Mouse (Mus musculus): Measurements from ENCODE around the gene Pnliprp1. TPM values are rescaled to one million over a fixed set of nuclear protein-coding genes. Genes with fewer than 3 reads are reported as not detected.

The Pnliprp1 gene
- total RNA-seq, 1 experiment from 2014 or later = not detected

GRCm38 (mm10) chr19:58762848-58763541 lies 34.3 kb downstream of the Pnliprp1 start:
- no peak for ATAC-seq (ENCODE audit: extremely low read depth, insufficient number of reproducible peaks, low FRiP score, poor library complexity, severe bottlenecking)

- ATAC-seq (ENCODE audit: extremely low read depth, insufficient number of reproducible peaks, low FRiP score, poor library complexity, severe bottlenecking) = no peak
These were observed 38.6 kb downstream of the Pnliprp1 start for GRCm38 (mm10) chr19:58767329-58767728.

DNA sequence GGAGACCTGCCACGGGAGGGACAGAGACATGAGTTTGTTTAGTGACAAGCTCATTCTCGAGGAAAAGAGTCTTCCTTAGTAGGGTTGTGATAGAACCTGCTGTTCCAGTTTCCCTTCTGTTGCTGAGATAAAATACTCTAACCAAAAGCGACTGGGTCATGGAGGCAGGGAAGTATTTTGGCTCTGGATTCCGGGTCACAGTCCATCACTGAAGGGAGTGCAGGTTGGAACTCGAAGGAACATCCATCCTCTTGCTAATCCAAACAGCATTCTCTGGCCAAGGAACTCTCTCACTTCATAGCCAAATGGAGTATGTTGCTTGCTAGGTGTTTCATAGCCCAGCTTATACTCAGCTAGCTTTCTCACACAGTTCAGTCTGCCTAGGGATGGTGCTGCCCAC lies 47.8 kb downstream of the Pnliprp1 start:
- no peak for ATAC-seq (ENCODE audit: extremely low read depth, insufficient number of reproducible peaks, low FRiP score, poor library complexity, severe bottlenecking)

GRCm38 (mm10) chr19:58781566-58781965 lies 52.9 kb downstream of the Pnliprp1 start:
- no peak for ATAC-seq (ENCODE audit: extremely low read depth, insufficient number of reproducible peaks, low FRiP score, poor library complexity, severe bottlenecking)

- no peak for ATAC-seq (ENCODE audit: extremely low read depth, insufficient number of reproducible peaks, low FRiP score, poor library complexity, severe bottlenecking)
These were observed 55.3 kb downstream of the Pnliprp1 start for GRCm38 (mm10) chr19:58783938-58784337.

DNA sequence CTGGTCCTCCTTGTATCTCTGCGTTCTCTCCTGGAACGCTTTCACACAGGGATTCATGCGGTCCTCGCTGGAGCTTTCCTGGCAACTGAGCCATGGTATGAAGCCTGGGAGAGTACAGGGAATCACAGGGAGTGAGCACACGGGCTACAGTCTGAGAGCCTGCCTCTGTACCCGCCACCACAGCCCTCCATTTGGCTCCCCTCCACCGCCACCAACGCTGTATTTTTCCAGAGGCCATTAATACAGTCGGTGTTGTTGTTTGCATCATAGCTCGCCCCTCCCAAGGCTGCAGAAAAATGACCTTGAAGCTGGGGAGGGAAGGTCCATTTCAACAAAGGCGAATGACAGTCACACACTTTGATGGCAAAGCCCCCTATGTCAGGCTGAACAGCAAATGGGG lies 60.5 kb downstream of the Pnliprp1 start:
- ATAC-seq (ENCODE audit: extremely low read depth, insufficient number of reproducible peaks, low FRiP score, poor library complexity, severe bottlenecking) = no peak

Other genes starting within 250 kb of the Pnliprp1 start
- gene Ccdc172, start 216.9 kb upstream of the Pnliprp1 start, total RNA-seq (2017) = 0.70 TPM in 1 of 2 replicates, not detected in the other
- gene Pnlip, start 76.4 kb upstream of the Pnliprp1 start, total RNA-seq (2017) = not detected in 2 replicates
- not detected in 2 replicates for gene Pnliprp2, start 30.8 kb downstream of the Pnliprp1 start, total RNA-seq (2017)
- gene 1700019N19Rik, start 65.6 kb downstream of the Pnliprp1 start, total RNA-seq (2017) = not detected in 2 replicates
- not detected in 2 replicates for gene Eno4, start 214.5 kb downstream of the Pnliprp1 start, total RNA-seq (2017)
- gene Hspa12a, start 214.8 kb downstream of the Pnliprp1 start, total RNA-seq (2017) = 0.81 and 1.2 TPM in 2 replicates